Mouse (Mus musculus) hindbrain, embryonic 11.5 days (tissue): ENCODE results near the gene Hsd11b1. TPM values are rescaled to one million over a fixed set of nuclear protein-coding genes. Genes with fewer than 3 reads are reported as not detected.

ENCODE experiments used
- ATAC-seq: fragments of 200-750 bp; cut with Nextera tagmentation; 2 replicates; pipeline ENCODE4 v1.8.0; 2017; ENCODE audit warnings: mild to moderate bottlenecking, moderate TSS enrichment, moderate library complexity; ENCODE audit not compliant: low FRiP score
- DNase-seq: peaks from one replicate; pipeline ENCODE4 v3.0.0-alpha.2; 2015; ENCODE audit warnings: low spot score
- H3K27ac ChIP-seq: fragments of 300-500 bp; sonication (generic); 2 replicates; pipeline ENCODE4 v1.5.1; 2014; ENCODE audit warnings: mild to moderate bottlenecking, low read depth, low read length
- H3K27me3 ChIP-seq: fragments of 300-500 bp; sonication (generic); 2 replicates; pipeline ENCODE4 v1.6.1; 2014; ENCODE audit warnings: mild to moderate bottlenecking, low read length, moderate library complexity, mixed read lengths; ENCODE audit not compliant: control insufficient read depth, insufficient read depth
- H3K36me3 ChIP-seq: fragments of 300-500 bp; sonication (generic); 2 replicates; pipeline ENCODE4 v1.6.1; 2014; ENCODE audit warnings: mild to moderate bottlenecking, low read length, moderate library complexity, mixed read lengths; ENCODE audit not compliant: control insufficient read depth, insufficient read depth
- H3K4me1 ChIP-seq: fragments of 300-500 bp; sonication (generic); replicated peaks from 2 replicates; pipeline ENCODE4 v1.6.1; 2014; ENCODE audit warnings: low read length, mixed read lengths; ENCODE audit not compliant: control insufficient read depth, insufficient read depth
- H3K4me2 ChIP-seq: fragments of 300-500 bp; sonication (generic); replicated peaks from 2 replicates; pipeline ENCODE4 v1.6.1; 2014; ENCODE audit warnings: mild to moderate bottlenecking, low read depth, low read length
- H3K4me3 ChIP-seq: fragments of 300-500 bp; sonication (generic); 2 replicates; pipeline ENCODE4 v1.5.1; 2014; ENCODE audit warnings: low read depth, low read length
- H3K9ac ChIP-seq: fragments of 300-500 bp; sonication (generic); 2 replicates; pipeline ENCODE4 v1.6.1; 2014; ENCODE audit warnings: low read depth, low read length
- H3K9me3 ChIP-seq: fragments of 300-500 bp; sonication (generic); 2 replicates; pipeline ENCODE4 v1.6.1; 2016; ENCODE audit warnings: low read length; ENCODE audit not compliant: control insufficient read depth
- WGBS: fragments of 180-500 bp; shearing (Covaris S2); extraction: QIAGEN DNeasy Blood & Tissue Kit; methylation state at CpG from one replicate; pipeline ENCODE4 v1.1.7; 2014; 5-methylcytosine and 5-hydroxymethylcytosine counted together
- polyA plus RNA-seq: library from polyadenylated mRNA; unstranded; fragments of >200 nt; fragmentation: Nextera tagmentation; extraction: Ambion mirVana; gene quantifications from 2 replicates; pipeline ENCODE4 v1.2.1, GENCODE M21; 2014

Gene Hsd11b1
- polyA plus RNA-seq, 1 experiment from 2014 or later = not detected

- DNase-seq = no peak
Observed at GRCm38 (mm10) chr1:193194416-193195140, 69.3 kb downstream of the Hsd11b1 start.

GRCm38 (mm10) chr1:193191675-193192283 lies 72.1 kb downstream of the Hsd11b1 start:
- no peak overlapping the region for H3K9ac ChIP-seq
- H3K27ac ChIP-seq = no peak overlapping the region
- ATAC-seq (no peak), DNase-seq (no peak)
- H3K4me3 ChIP-seq = no peak overlapping the region
- no peaks in the 10 kb centered on the region for H3K9me3 ChIP-seq
- no peak overlapping the region for H3K4me2 ChIP-seq
- WGBS = 87% methylated on average over 7 of the region's 7 CpGs
- H3K36me3 ChIP-seq = no peaks in the 10 kb centered on the region
- no peaks in the 10 kb centered on the region for H3K4me1 ChIP-seq
- no peaks in the 10 kb centered on the region for H3K27me3 ChIP-seq

More at GRCm38 (mm10) chr1:193194416-193195140, 69.3 kb downstream of the Hsd11b1 start:
- ATAC-seq = no peak
- H3K4me2 ChIP-seq = no peak overlapping the region
- H3K9ac ChIP-seq = no peak overlapping the region
- no peak overlapping the region for H3K27ac ChIP-seq
- H3K4me3 ChIP-seq = no peak overlapping the region
- H3K27me3 ChIP-seq = no peaks in the 10 kb centered on the region
- no peaks in the 10 kb centered on the region for H3K4me1 ChIP-seq
- H3K36me3 ChIP-seq = no peaks in the 10 kb centered on the region
- H3K9me3 ChIP-seq = no peaks in the 10 kb centered on the region
- WGBS = 81% methylated on average over 3 of the region's 3 CpGs

GRCm38 (mm10) chr1:193189771-193190170 lies 74.1 kb downstream of the Hsd11b1 start:
- Histone ChIP-seq H3K4me2 (no peak overlapping the region), H3K9me3 (no peaks in the 10 kb centered on the region), H3K4me3 (no peak overlapping the region), H3K9ac (no peak overlapping the region), H3K27me3 (no peaks in the 10 kb centered on the region), H3K36me3 (no peaks in the 10 kb centered on the region), H3K4me1 (no peaks in the 10 kb centered on the region), H3K27ac (no peak overlapping the region)
- no peak for DNase-seq
- WGBS = 52% methylated on average over 3 of the region's 3 CpGs
- no peak for ATAC-seq

GRCm38 (mm10) chr1:193189151-193189621 lies 74.7 kb downstream of the Hsd11b1 start:
- Histone ChIP-seq H3K4me3 (no peak overlapping the region), H3K27me3 (no peaks in the 10 kb centered on the region), H3K4me1 (no peaks in the 10 kb centered on the region), H3K9me3 (no peaks in the 10 kb centered on the region), H3K36me3 (no peaks in the 10 kb centered on the region), H3K9ac (no peak overlapping the region), H3K27ac (no peak overlapping the region), H3K4me2 (no peak overlapping the region)
- 45% methylated on average over 9 of the region's 9 CpGs for WGBS
- peak; percentile 49 for DNase-seq
- ATAC-seq = peak; percentile 70; the same call in 1 of the 2 replicates

- H3K27me3 ChIP-seq = no peaks in the 10 kb centered on the region
- H3K9me3 ChIP-seq = no peaks in the 10 kb centered on the region
- DNase-seq (no peak), ATAC-seq (no peak)
- no peak overlapping the region for H3K27ac ChIP-seq
- 90% methylated on average over 6 of the region's 6 CpGs for WGBS
- no peak overlapping the region for H3K4me2 ChIP-seq
- H3K9ac ChIP-seq = no peak overlapping the region
- H3K36me3 ChIP-seq = no peaks in the 10 kb centered on the region
- no peak overlapping the region for H3K4me3 ChIP-seq
- no peaks in the 10 kb centered on the region for H3K4me1 ChIP-seq
Observed at GRCm38 (mm10) chr1:193188257-193188656, 75.6 kb downstream of the Hsd11b1 start.

- Histone ChIP-seq H3K4me1 (no peaks in the 10 kb centered on the region), H3K4me3 (no peak overlapping the region), H3K4me2 (no peak overlapping the region), H3K9ac (no peak overlapping the region), H3K9me3 (no peaks in the 10 kb centered on the region), H3K36me3 (no peaks in the 10 kb centered on the region), H3K27me3 (no peaks in the 10 kb centered on the region), H3K27ac (no peak overlapping the region)
- DNase-seq = no peak
- 88% methylated on average over 3 of the region's 3 CpGs for WGBS
- no peak for ATAC-seq
Observed at GRCm38 (mm10) chr1:193181104-193181503, 82.8 kb downstream of the Hsd11b1 start.

- no peaks in the 10 kb centered on the region for H3K36me3 ChIP-seq
- WGBS = 90% methylated on average over 13 of the region's 13 CpGs
- ATAC-seq (no peak), DNase-seq (no peak)
- peak overlapping the region; percentile 75 for H3K4me2 ChIP-seq
- H3K27ac ChIP-seq = no peak overlapping the region
- H3K9me3 ChIP-seq = no peaks in the 10 kb centered on the region
- H3K4me3 ChIP-seq = peak overlapping the region; percentile 66
- no peaks in the 10 kb centered on the region for H3K27me3 ChIP-seq
- no peak overlapping the region; the same call in 1 of the 2 replicates for H3K9ac ChIP-seq
- 0 out of 2 replicates have a peak, but pooled peaks cover 2% of the 10 kb centered on the region for H3K4me1 ChIP-seq
Observed at GRCm38 (mm10) chr1:193174143-193174733, 89.6 kb downstream of the Hsd11b1 start.

GRCm38 (mm10) chr1:193173810-193174129 lies 90.1 kb downstream of the Hsd11b1 start:
- 0 out of 2 replicates have a peak overlapping the region, but pooled peaks have one; percentile 17 for H3K27ac ChIP-seq
- peak overlapping the region; percentile 77 for H3K9ac ChIP-seq
- DNase-seq = no peak
- 0 out of 2 replicates have a peak, but pooled peaks cover 2% of the 10 kb centered on the region for H3K4me1 ChIP-seq
- no peaks in the 10 kb centered on the region for H3K36me3 ChIP-seq
- WGBS = 26% methylated on average over 9 of the region's 9 CpGs
- H3K9me3 ChIP-seq = no peaks in the 10 kb centered on the region
- peak overlapping the region; percentile 66 for H3K4me3 ChIP-seq
- H3K27me3 ChIP-seq = no peaks in the 10 kb centered on the region
- no peak; the same call in 1 of the 2 replicates for ATAC-seq
- H3K4me2 ChIP-seq = peak overlapping the region; percentile 75
